Mouse (Mus musculus) myocyte (in vitro differentiated cells): Measurements from ENCODE around the gene Dcaf7. TPM values are rescaled to one million over a fixed set of nuclear protein-coding genes. Genes with fewer than 3 reads are reported as not detected.
A peak's percentile ranks its signal among the peaks of the same experiment; 100 is the strongest.

Source experiments
- H3K27me3 ChIP-seq: one replicate; pipeline ENCODE4 v1.6.1; 2011; ENCODE audit not compliant: control insufficient read depth, insufficient read depth, insufficient read length
- H3K36me3 ChIP-seq: one replicate; pipeline ENCODE4 v1.6.1; 2011; ENCODE audit not compliant: control insufficient read depth, insufficient read depth
- H3K4me2 ChIP-seq: one replicate; pipeline ENCODE4 v1.6.1; 2011; ENCODE audit warnings: low read depth, control low read depth
- H3K4me3 ChIP-seq: one replicate; pipeline ENCODE4 v1.5.1; 2011; ENCODE audit warnings: mild to moderate bottlenecking, control low read depth, moderate library complexity
- H3K79me2 ChIP-seq: one replicate; pipeline ENCODE4 v1.6.1; 2011; ENCODE audit not compliant: control insufficient read depth, insufficient read depth
- H3ac ChIP-seq: one replicate; pipeline ENCODE4 v1.6.1; 2011; ENCODE audit not compliant: control insufficient read depth, insufficient read length
- CEBPB ChIP-seq: IDR thresholded peaks from 2 replicates; pipeline ENCODE4 v1.6.1; 2011; ENCODE audit warnings: mild to moderate bottlenecking, moderate library complexity; ENCODE audit not compliant: poor library complexity, insufficient read depth, severe bottlenecking
- E2F4 ChIP-seq: IDR thresholded peaks from one replicate; pipeline ENCODE4 v1.6.1; 2011; ENCODE audit warnings: mild to moderate bottlenecking, control low read depth, moderate library complexity; ENCODE audit not compliant: insufficient read depth
- MAX ChIP-seq: IDR thresholded peaks from one replicate; pipeline ENCODE4 v1.6.1; 2011; ENCODE audit warnings: low read depth, mild to moderate bottlenecking, control low read depth
- MYOD1 ChIP-seq, 3 experiments: IDR thresholded peaks; one replicate each; pipeline ENCODE4 v1.6.1; 2011; ENCODE audit warnings: control low read depth in 2 of 3, low read depth in 2 of 3, mild to moderate bottlenecking in 2 of 3, moderate library complexity in 1 of 3; ENCODE audit not compliant: insufficient read length in 2 of 3, control insufficient read depth in 1 of 3
- MYOG ChIP-seq, 3 experiments: IDR thresholded peaks; one replicate each; pipeline ENCODE4 v1.6.1; 2011; ENCODE audit warnings: control low read depth in 2 of 3, low read depth in 2 of 3, mild to moderate bottlenecking in 2 of 3; ENCODE audit not compliant: insufficient read length in 2 of 3, control insufficient read depth in 1 of 3, insufficient read depth in 1 of 3
- POLR2A ChIP-seq: IDR thresholded peaks from one replicate; pipeline ENCODE4 v1.6.1; 2011; ENCODE audit warnings: low read depth, mild to moderate bottlenecking, control low read depth, moderate library complexity; ENCODE audit not compliant: insufficient read length
- POLR2AphosphoS2 ChIP-seq: IDR thresholded peaks from one replicate; pipeline ENCODE4 v1.6.1; 2011; ENCODE audit warnings: low read depth, control low read depth; ENCODE audit not compliant: insufficient read length
- REST ChIP-seq: IDR thresholded peaks from one replicate; pipeline ENCODE4 v1.6.1; 2011; ENCODE audit warnings: mild to moderate bottlenecking, control low read depth, moderate library complexity; ENCODE audit not compliant: insufficient read depth, insufficient read length
- SRF ChIP-seq: IDR thresholded peaks from one replicate; pipeline ENCODE4 v1.6.1; 2011; ENCODE audit warnings: low read depth; ENCODE audit not compliant: control insufficient read depth, insufficient read length
- TCF12 ChIP-seq: IDR thresholded peaks from one replicate; pipeline ENCODE4 v1.6.1; 2011; ENCODE audit warnings: mild to moderate bottlenecking, control low read depth; ENCODE audit not compliant: poor library complexity, insufficient read depth, severe bottlenecking
- TCF3 ChIP-seq: IDR thresholded peaks from one replicate; pipeline ENCODE4 v1.6.1; 2011; ENCODE audit warnings: low read depth, control low read depth; ENCODE audit not compliant: insufficient read length
- USF1 ChIP-seq: IDR thresholded peaks from one replicate; pipeline ENCODE4 v1.6.1; 2011; ENCODE audit warnings: low read depth, mild to moderate bottlenecking, control low read depth, moderate library complexity
- polyA plus RNA-seq: library from polyadenylated mRNA; unstranded; fragments of >200 nt; fragmentation: generic; extraction: Trizol; gene quantifications from one replicate; pipeline ENCODE4 v1.2.1, GENCODE M21; 2012; ENCODE audit warnings: missing spikeins

Dcaf7 gene
- polyA plus RNA-seq, 1 experiment: 36.1 TPM

- Histone ChIP-seq H3K36me3 (no peaks in the 10 kb centered on the region), H3K4me2 (no peak overlapping the region), H3ac (no peak overlapping the region), H3K4me3 (no peak overlapping the region), H3K27me3 (no peaks in the 10 kb centered on the region), H3K79me2 (peaks cover 15% of the 10 kb centered on the region)
- no peak for TF ChIP-seq USF1
- no peak for TF ChIP-seq MAX
- no peak for TF ChIP-seq SRF
- TF ChIP-seq POLR2A: no peak
- TF ChIP-seq MYOD1 (IDR thresholded peaks at IDR 0.05; ENCODE audit: control insufficient read depth in 1 of 3, insufficient read length in 2 of 3, low read depth in 2 of 3): no peak
- no peak for TF ChIP-seq E2F4
- TF ChIP-seq MYOG (IDR thresholded peaks at IDR 0.05; ENCODE audit: control insufficient read depth in 1 of 3, insufficient read depth in 1 of 3, insufficient read length in 2 of 3, low read depth in 2 of 3): no peak
- TF ChIP-seq TCF3: no peak
- TF ChIP-seq CEBPB: no peak
- TF ChIP-seq TCF12: no peak
- TF ChIP-seq POLR2AphosphoS2: no peak
- TF ChIP-seq REST: no peak
Observed at GRCm38 (mm10) chr11:106033491-106033919, 3.2 kb upstream of the Dcaf7 start.

GRCm38 (mm10) chr11:106034986-106035385 is 1.7 kb upstream of the Dcaf7 start:
- no peak overlapping the region for H3K4me3 ChIP-seq
- no peaks in the 10 kb centered on the region for H3K36me3 ChIP-seq
- H3ac ChIP-seq: no peak overlapping the region
- H3K4me2 ChIP-seq: no peak overlapping the region
- H3K27me3 ChIP-seq: no peaks in the 10 kb centered on the region
- H3K79me2 ChIP-seq: peaks cover 30% of the 10 kb centered on the region
- TF ChIP-seq REST (no peak), MAX (no peak), CEBPB (no peak)

GRCm38 (mm10) chr11:106037418-106037751 is 713 bp downstream of the Dcaf7 start:
- Histone ChIP-seq H3K4me3 (peak overlapping the region; percentile 87), H3K79me2 (peaks cover 53% of the 10 kb centered on the region), H3ac (peak overlapping the region; percentile 37), H3K27me3 (no peaks in the 10 kb centered on the region), H3K4me2 (peak overlapping the region; percentile 99), H3K36me3 (no peaks in the 10 kb centered on the region)
- TF ChIP-seq REST (no peak), POLR2AphosphoS2 (no peak), TCF12 (no peak), MAX (no peak), CEBPB (no peak), TCF3 (no peak), MYOD1 (IDR thresholded peaks at IDR 0.05; ENCODE audit: control insufficient read depth in 1 of 3, insufficient read length in 2 of 3, low read depth in 2 of 3) (no peak), MYOG (IDR thresholded peaks at IDR 0.05; ENCODE audit: control insufficient read depth in 1 of 3, insufficient read depth in 1 of 3, insufficient read length in 2 of 3, low read depth in 2 of 3) (no peak), USF1 (no peak), POLR2A (no peak), E2F4 (no peak), SRF (no peak)

- Histone ChIP-seq H3K4me3 (no peak overlapping the region), H3ac (no peak overlapping the region), H3K27me3 (no peaks in the 10 kb centered on the region), H3K79me2 (peaks cover 55% of the 10 kb centered on the region), H3K4me2 (no peak overlapping the region), H3K36me3 (peaks cover 18% of the 10 kb centered on the region)
- no peak for TF ChIP-seq MAX
- TF ChIP-seq POLR2A: no peak
- no peak for TF ChIP-seq CEBPB
- TF ChIP-seq POLR2AphosphoS2: no peak
- no peak for TF ChIP-seq SRF
- TF ChIP-seq MYOG (IDR thresholded peaks at IDR 0.05; ENCODE audit: control insufficient read depth in 1 of 3, insufficient read depth in 1 of 3, insufficient read length in 2 of 3, low read depth in 2 of 3): no peak
- TF ChIP-seq E2F4: no peak
- no peak for TF ChIP-seq USF1
- TF ChIP-seq REST: no peak
- TF ChIP-seq MYOD1 (IDR thresholded peaks at IDR 0.05; ENCODE audit: control insufficient read depth in 1 of 3, insufficient read length in 2 of 3, low read depth in 2 of 3): no peak
- TF ChIP-seq TCF12: no peak
- TF ChIP-seq TCF3: no peak
Observed at GRCm38 (mm10) chr11:106044349-106044748, 7.7 kb downstream of the Dcaf7 start.

- Histone ChIP-seq H3ac (no peak overlapping the region), H3K27me3 (no peaks in the 10 kb centered on the region), H3K4me2 (no peak overlapping the region), H3K79me2 (peaks cover 46% of the 10 kb centered on the region), H3K4me3 (no peak overlapping the region), H3K36me3 (peaks cover 22% of the 10 kb centered on the region)
- no peak for TF ChIP-seq TCF12
- TF ChIP-seq MYOG (IDR thresholded peaks at IDR 0.05; ENCODE audit: control insufficient read depth in 1 of 3, insufficient read depth in 1 of 3, insufficient read length in 2 of 3, low read depth in 2 of 3): no peak
- no peak for TF ChIP-seq POLR2AphosphoS2
Observed at GRCm38 (mm10) chr11:106045256-106045655, 8.6 kb downstream of the Dcaf7 start.
